Mouse (Mus musculus): ENCODE data around the gene Kat7.
A peak's percentile ranks its signal among the peaks of the same experiment; 100 is the strongest.

The Kat7 gene

DNA sequence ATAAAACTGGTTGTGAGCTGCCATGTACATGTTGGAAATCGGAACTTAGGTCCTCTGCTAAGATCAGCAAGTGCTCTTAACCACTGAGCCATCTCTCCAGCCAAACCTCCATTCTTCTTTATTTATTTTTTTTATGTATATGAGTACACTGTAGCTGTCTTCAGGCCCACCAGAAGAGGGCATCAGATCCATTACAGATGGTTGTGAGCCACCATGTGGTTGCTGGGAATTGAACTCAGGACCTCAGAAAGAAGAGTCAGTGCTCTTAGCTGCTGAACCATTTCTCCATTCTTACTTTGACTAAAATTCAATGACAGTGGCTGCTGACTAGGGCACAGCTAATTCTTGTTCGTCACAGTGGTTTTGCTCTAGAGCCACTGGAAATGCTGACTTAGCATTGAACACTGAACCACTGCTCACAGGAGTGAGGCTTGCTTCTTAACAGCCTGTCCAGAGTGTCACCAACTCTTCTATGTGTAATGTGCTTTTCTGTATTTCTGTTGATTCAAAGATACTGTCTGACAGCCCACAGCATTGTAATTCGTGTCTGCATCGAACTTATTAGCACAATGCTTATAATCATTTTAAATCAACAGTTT lies 30.9 kb downstream of the Kat7 start:
- DNase-seq (ENCODE audit: low spot score): no peak

GRCm38 (mm10) chr11:95276056-95276455 lies 34.0 kb downstream of the Kat7 start:
- DNase-seq (ENCODE audit: low spot score): no peak

- no peak for DNase-seq (ENCODE audit: low spot score)
Observed at GRCm38 (mm10) chr11:95274613-95275012, 35.4 kb downstream of the Kat7 start.

DNA sequence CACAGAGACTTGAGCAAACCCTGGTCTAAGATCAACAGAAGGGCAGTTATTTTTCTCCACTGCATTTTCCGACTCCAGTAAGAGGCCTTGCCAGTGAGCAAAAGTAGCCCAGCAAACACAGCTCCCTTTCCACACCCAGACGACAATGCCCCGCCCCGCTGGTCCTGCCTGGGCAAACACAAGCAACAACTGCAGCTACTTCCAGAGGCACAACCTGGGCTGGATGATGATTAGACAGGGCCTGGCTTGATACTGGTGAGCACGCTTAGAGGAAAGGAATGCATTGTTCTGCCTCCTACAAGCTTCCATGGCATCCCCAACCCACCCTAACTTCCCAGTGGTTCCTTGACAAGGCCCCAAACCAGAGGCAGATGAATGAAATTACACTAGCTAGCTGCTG lies 36.4 kb downstream of the Kat7 start:
- DNase-seq (ENCODE audit: low spot score): no peak

DNA sequence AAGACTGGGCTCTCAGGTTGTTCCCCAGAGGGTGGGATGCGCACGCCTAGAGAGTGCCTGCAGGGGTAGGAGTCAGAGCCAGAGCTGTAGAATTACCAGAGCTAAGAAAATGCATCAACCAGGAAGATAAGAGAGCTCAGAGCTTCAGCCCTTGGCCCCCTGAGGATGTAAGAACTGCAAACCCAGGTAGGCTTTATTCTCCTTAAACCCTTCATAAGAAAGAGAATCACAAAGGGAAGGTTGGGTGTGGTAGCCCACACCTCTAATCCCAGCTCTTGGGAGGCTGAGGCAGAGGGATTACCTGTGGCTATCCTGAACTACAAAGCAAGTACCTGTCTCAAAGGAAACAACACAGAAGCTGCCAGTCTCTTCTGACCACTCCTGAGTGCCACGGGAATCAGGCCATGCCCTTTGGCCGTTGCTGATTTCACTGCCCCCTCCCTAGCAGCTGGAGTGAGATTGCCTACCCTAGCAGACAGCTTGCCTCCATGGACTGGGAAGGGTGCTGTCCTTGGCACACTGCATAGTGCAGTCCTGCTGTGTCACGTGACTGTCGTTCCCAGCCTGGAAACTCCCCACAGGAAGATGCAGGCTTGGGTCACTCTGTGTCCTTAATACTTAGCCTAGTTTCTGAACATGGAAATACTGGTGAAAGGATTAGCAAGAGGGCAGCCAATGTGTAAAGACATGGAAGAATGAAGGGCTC lies 43.4 kb downstream of the Kat7 start:
- DNase-seq (ENCODE audit: low spot score): no peak

GRCm38 (mm10) chr11:95264455-95265013 lies 45.5 kb downstream of the Kat7 start:
- no peak for DNase-seq (ENCODE audit: low spot score)

- no peak for DNase-seq (ENCODE audit: low spot score)
Observed at GRCm38 (mm10) chr11:95263816-95264454, 46.1 kb downstream of the Kat7 start.

- no peak for DNase-seq (ENCODE audit: low spot score)
Observed at GRCm38 (mm10) chr11:95261178-95261751, 48.8 kb downstream of the Kat7 start, which contains the start of gene Tac4. Tac4 (plus strand) TSS chr11:95261529.

DNA sequence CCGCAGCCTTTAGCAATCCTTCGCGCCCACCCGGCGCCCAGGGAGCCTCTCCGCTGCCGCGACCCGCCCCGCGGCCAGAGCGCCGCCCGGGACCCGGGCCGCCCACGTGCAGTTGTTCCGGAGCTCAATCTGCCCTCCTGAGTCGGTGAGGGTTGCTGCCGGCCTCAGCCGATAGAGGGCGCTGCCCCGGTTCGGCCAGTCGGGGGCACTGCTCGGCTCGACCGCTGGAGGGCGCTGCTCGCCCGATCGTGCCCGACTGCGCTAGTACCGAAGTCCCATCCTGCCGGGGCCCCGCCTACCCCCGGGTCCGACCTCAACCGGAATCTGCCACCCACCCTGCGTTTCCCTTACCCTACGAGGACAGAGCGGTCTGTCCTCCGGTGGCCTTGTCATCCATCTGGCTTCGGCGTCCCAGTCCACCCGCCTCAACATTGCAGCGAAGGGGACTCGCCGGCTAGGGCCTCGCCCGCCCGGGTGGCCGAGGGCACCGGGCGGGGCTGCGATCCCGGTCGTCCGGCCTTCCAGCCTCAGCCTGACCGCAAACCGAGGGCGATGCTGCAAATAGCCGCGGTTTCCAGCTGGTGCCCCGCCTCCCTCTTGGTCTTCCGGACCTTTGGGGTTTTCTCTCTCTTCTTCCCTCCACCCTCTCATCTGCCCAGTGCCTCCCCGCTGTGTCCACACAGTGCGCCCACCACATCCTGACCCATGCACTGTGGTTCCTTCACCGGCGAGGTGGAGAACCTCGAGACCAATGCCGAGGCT lies 50.8 kb downstream of the Kat7 start:
- peak; percentile 93 for DNase-seq (ENCODE audit: low spot score)

DNA sequence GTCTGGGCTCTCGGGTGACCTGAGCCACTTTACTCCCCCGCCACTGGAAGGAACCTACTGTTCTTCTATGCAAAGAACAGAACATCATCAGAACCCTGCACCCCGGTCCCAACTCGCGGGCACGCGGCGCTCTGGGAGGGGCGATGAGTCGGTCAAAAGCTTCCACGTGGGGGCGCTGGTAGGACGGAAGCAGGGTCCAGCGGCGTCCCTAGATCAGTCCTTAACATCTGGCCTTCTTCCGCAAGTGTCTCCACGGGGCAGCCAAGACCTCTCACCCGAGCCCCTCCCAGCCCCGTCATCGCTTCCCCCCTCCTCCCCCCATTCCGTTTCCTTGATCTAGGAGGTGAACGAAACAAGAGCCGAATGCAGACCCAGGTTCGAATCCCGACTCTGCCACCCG lies 51.6 kb downstream of the Kat7 start:
- peak; percentile 83 for DNase-seq (ENCODE audit: low spot score)

GRCm38 (mm10) chr11:95257930-95258329 lies 52.1 kb downstream of the Kat7 start:
- DNase-seq (ENCODE audit: low spot score): no peak

GRCm38 (mm10) chr11:95255747-95256146 lies 54.3 kb downstream of the Kat7 start:
- no peak for DNase-seq (ENCODE audit: low spot score)

DNA sequence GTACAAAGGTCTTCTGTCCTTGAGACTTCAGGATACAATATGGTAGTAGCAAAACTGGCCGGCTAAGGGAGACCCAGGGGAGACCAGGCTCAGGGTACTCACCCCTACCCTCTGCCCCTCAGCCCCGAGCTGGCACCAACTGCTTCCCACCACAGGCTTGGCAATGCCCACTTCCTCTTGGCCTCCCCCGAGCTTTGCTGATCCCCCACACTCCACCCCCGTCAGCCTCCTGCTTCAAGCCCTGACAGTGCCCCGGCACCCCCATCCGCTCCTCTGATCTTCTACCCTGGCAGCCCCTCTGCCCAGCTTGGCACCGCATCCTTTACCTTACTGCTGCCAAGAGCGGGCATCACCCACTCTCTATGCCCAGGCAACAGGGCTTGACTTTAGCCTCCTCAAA lies 55.9 kb downstream of the Kat7 start:
- no peak for DNase-seq (ENCODE audit: low spot score)

GRCm38 (mm10) chr11:95252104-95252503 lies 57.9 kb downstream of the Kat7 start:
- no peak for DNase-seq (ENCODE audit: low spot score)

DNA sequence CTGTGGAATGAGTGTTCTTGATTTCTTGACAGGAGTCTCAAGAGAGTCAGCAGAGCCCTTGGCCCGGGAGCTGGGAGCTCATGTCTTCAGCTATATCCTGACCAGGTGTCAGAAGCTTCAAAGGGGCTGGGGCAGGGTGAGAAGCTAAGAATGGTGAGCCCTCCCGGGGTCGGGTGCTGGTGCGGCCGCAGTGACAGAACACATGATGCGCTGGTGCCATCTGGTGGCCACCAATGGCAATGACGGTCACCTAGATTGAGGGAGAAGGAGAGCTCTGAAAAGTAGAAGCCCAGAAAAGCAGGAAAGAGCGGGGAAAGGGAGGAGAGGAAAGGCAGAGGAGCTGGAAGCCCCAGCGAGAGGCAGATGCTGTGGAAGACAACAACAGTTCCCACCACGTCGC lies 58.8 kb downstream of the Kat7 start:
- DNase-seq (ENCODE audit: low spot score): peak; percentile 71

DNA sequence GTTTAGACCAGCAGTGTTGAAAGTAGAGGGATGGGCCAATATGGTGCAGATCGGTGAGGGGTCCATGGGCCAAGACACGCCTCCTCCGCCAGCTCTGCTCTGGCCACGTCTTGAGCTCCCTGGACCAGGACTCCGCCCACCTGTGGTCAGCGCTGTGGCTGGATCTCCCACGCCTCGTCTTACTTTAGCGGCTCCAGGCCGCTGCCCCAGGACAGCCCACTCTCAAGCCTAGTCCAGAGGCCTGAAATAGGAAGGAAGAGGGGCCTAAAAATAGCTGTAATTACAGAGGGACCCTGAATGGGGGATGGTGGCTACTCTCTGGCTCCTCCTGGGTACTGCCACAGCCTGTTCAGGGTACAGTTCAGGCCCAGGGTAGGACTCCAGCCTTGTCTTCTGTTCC lies 59.9 kb downstream of the Kat7 start:
- no peak for DNase-seq (ENCODE audit: low spot score)

GRCm38 (mm10) chr11:95247065-95247464 lies 63.0 kb downstream of the Kat7 start:
- no peak for DNase-seq (ENCODE audit: low spot score)

- no peak for DNase-seq (ENCODE audit: low spot score)
Observed at GRCm38 (mm10) chr11:95245456-95245855, 64.6 kb downstream of the Kat7 start.

DNA sequence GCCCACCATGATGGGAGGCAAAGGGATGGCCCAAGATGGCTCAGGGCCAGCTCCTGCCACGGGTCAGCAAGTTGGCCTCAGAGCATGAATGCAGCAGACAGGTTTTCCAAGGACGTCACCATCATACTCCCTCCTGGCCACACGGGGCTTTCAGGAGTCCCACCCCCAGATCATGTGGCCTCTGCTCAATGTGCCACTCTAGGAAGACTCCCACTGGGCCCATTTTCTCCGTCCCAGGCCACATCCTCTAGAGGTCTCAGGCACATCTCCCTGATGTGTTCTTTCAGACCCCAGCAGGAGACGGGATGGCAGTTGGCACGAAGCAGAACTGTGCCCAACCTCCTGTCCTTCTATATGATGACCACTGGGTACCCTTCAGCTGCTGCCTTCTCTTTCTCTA lies 67.4 kb downstream of the Kat7 start:
- DNase-seq (ENCODE audit: low spot score): no peak

DNA sequence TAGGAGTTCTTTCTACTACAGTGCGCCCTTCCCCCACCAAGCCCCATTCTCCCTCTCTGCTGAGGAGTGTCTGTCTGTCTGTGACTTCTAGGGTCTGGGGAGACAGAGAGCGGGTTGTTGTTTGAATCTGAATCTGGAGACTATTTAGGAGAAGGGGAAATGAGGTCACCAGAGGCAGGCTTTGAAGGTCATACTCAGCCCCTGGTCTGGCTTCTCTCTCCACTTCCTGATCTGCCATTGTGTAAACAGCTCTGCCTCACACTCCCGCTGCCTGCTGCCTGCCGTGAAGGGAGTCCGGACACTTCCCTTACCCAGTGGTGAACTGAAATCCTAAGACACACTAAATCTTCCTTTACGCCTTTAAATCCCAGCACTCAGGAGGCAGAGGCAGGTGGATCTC lies 71.6 kb downstream of the Kat7 start:
- DNase-seq (ENCODE audit: low spot score): no peak

GRCm38 (mm10) chr11:95232329-95232696 lies 77.7 kb downstream of the Kat7 start:
- no peak for DNase-seq (ENCODE audit: low spot score)

GRCm38 (mm10) chr11:95231688-95232328 lies 78.2 kb downstream of the Kat7 start:
- peak; percentile 59 for DNase-seq (ENCODE audit: low spot score)
